Mouse (Mus musculus): ENCODE data around the gene Acta2. TPM values are rescaled to one million over a fixed set of nuclear protein-coding genes. Genes with fewer than 3 reads are reported as not detected.

Gene Acta2
- polyA plus RNA-seq, 1 experiment from 2014 or later, result 263 TPM

DNA sequence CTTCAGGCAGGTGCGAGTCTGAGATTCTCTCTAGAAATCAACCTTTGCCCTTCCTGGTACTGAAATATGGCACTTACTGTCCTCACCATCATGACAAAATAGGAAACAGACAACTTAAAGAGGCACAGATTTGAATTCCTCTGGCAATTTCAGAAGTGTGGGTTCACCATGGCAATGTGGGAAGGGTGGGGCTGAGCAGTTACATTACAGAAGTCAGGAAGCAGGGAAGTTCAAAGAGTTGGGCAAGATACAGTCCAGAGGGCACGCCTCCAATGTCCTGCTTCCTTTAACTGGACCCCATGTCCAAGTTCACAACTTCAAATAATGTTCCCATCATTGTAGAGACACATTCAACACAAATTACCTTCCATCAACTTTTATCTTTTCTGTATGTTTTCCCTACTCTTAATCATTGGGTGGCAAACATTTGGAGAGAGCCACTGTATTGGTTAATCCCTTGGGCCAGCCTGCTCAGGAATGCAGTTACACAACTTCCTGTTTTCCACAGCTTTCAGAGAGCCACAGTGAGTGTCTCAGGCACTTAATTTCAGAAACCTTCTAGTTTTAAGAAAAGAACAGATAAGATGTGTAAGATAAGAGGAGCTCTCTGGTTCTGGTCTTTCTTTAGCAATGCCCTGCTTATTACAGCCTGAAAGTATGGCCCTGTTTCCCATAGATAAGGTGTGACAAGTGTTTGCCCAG is 7.0 kb upstream of the Acta2 start:
- Histone ChIP-seq H3K9me3 (no peaks in the 10 kb centered on the region), H3K9ac (no peak overlapping the region), H3K27ac (no peak overlapping the region), H3K27me3 (no peaks in the 10 kb centered on the region), H3K36me3 (no peaks in the 10 kb centered on the region), H3K4me2 (replicated peaks) (no peak overlapping the region), H3K4me3 (no peak overlapping the region), H3K4me1 (no peaks in the 10 kb centered on the region)
- ATAC-seq (ENCODE audit: low FRiP score, low read depth), result no peak
- 87% methylated on average over 2 of the region's 2 CpGs for WGBS

DNA sequence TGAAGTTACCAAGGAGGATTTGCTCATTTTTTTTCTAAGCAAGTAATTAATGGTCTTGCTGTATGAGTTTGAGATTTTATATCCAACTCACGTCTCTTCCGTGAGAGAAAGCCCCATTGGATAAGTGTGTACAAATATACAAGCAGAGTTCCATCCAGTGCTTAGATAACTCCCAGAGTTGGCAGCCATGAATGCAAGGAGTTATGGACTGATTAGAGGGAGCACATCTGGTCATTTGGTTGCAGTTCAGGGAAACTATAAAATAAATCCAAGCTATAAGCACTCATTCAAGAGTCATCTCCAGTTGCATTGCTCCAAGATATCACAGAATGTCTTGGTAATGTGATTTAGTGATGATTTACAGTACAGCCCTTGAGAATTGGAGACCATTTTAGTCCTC is 1.5 kb upstream of the Acta2 start:
- Histone ChIP-seq H3K9ac (no peak overlapping the region), H3K4me2 (replicated peaks) (no peak overlapping the region), H3K27ac (no peak overlapping the region), H3K36me3 (no peaks in the 10 kb centered on the region), H3K27me3 (no peaks in the 10 kb centered on the region), H3K4me1 (peaks cover 17% of the 10 kb centered on the region), H3K4me3 (no peak overlapping the region), H3K9me3 (no peaks in the 10 kb centered on the region)
- WGBS, result 75% methylated on average over 2 of the region's 2 CpGs
- ATAC-seq (ENCODE audit: low FRiP score, low read depth), result no peak

DNA sequence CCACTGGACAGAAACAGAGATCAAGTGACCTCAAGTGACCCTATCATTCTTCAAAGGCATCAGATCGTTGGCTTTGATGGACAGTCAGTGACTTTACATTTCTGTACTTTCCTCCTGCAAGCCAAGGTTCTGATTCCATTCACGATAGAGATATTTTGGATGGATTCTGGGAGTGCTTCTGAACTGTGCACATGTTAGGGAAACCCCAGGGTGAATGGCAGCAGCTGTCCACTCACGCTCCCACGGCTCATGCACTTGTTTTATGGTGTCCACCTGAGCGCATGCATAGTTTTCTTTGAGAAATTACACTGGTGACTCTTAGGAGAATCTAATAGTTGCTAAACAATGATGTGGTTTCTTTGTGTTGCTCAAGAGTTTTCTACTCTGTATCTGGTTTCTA is 759 bp upstream of the Acta2 start:
- no peaks in the 10 kb centered on the region for H3K27me3 ChIP-seq
- WGBS, result 67% methylated on average over 5 of the region's 5 CpGs
- no peak overlapping the region for H3K4me3 ChIP-seq
- H3K9ac ChIP-seq, result no peak overlapping the region
- H3K4me2 ChIP-seq (replicated peaks), result no peak overlapping the region
- H3K27ac ChIP-seq, result no peak overlapping the region
- no peaks in the 10 kb centered on the region for H3K9me3 ChIP-seq
- peaks cover 17% of the 10 kb centered on the region for H3K4me1 ChIP-seq
- no peak for ATAC-seq (ENCODE audit: low FRiP score, low read depth)
- H3K36me3 ChIP-seq, result no peaks in the 10 kb centered on the region

DNA sequence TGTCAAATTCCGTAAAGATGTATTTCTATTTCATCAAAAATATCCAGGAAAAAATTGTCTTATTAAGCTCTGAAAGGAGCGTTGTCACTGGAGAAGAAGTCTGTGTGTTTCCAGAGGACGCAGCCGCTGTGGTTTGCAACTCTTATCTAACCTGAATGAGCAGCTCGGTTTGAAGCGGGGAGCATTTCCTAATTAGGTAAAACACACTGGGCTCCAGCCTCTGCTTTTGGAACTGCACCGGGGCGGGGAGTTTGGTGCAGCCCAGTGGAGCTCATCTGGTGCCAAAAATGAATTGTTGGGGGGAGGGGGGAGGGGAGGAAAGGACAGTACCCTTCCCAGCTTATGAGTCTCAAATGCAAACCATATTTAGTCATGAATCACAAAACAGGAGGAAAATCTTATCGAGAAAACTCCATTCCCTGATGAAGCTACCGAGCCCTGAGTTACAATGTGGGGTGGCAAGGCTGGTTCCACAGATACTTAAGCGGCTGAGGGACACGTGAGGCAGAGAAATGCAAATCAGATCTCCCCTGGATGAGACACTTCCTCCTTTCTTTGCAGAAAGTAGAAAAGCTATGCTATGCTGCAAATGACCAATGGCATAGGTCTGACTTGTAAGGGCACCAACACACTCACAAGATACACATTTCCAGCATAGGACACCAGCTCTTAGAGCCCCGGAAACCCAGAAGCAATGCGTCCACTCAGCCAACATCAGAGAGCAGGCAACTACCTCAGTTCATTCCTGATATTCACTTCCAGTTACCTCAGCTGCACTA is 1.1 kb downstream of the Acta2 start:
- H3K4me2 ChIP-seq (replicated peaks), result peak overlapping the region; percentile 41
- H3K9ac ChIP-seq, result no peak overlapping the region
- H3K4me3 ChIP-seq, result peak overlapping the region; percentile 21
- H3K36me3 ChIP-seq, result no peaks in the 10 kb centered on the region
- no peaks in the 10 kb centered on the region for H3K27me3 ChIP-seq
- H3K27ac ChIP-seq, result peak overlapping the region; percentile 15; the same call in 1 of the 2 replicates
- WGBS, result 46% methylated on average over 14 of the region's 14 CpGs
- peaks cover 17% of the 10 kb centered on the region for H3K4me1 ChIP-seq
- no peak for ATAC-seq (ENCODE audit: low FRiP score, low read depth)
- no peaks in the 10 kb centered on the region for H3K9me3 ChIP-seq

DNA sequence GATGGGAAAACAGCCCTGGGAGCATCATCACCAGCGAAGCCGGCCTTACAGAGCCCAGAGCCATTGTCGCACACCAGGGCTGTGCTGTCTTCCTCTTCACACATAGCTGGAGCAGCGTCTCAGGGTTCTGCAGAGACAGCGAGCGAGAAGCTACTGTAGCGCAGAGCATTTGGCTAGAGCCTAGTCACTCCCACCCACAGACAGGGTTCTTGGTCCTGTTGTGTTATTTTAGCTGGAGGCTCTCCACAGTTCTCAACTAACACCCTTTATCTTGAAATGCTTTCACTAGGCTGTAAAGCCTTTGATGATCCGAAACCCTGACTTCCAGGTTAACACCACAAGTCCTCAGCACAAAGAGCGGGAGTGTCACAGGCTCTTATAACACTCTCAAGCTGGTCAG is 2.9 kb downstream of the Acta2 start:
- no peak overlapping the region for H3K4me2 ChIP-seq (replicated peaks)
- no peak overlapping the region for H3K27ac ChIP-seq
- no peaks in the 10 kb centered on the region for H3K9me3 ChIP-seq
- WGBS, result 56% methylated on average over 9 of the region's 9 CpGs
- no peaks in the 10 kb centered on the region for H3K27me3 ChIP-seq
- H3K4me3 ChIP-seq, result no peak overlapping the region
- H3K9ac ChIP-seq, result no peak overlapping the region
- ATAC-seq (ENCODE audit: low FRiP score, low read depth), result no peak
- peaks cover 17% of the 10 kb centered on the region for H3K4me1 ChIP-seq
- no peaks in the 10 kb centered on the region for H3K36me3 ChIP-seq

DNA sequence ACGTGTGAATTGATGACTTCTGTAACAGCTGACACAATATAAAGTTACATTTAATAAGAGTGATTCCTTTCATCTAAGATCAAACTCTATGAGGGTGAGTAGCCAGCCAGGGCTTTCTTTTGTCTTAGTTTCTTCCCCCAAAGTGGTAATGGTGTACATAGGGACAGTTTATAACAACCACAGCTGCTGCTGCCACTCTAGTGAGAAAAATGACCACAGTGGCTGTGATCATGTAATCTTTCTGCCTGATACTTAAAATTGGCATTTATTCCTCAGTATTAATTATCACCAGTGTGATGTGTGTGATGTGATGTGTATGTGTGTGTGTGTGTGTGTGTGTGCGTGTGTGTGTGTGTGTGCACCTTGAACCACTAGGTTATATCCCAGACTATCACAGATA is 3.5 kb downstream of the Acta2 start:
- Histone ChIP-seq H3K4me3 (no peak overlapping the region), H3K9me3 (no peaks in the 10 kb centered on the region), H3K4me2 (replicated peaks) (no peak overlapping the region), H3K27ac (no peak overlapping the region), H3K36me3 (no peaks in the 10 kb centered on the region), H3K4me1 (peaks cover 17% of the 10 kb centered on the region), H3K27me3 (no peaks in the 10 kb centered on the region), H3K9ac (no peak overlapping the region)
- ATAC-seq (ENCODE audit: low FRiP score, low read depth), result no peak
- WGBS, result 77% methylated on average over 2 of the region's 2 CpGs

DNA sequence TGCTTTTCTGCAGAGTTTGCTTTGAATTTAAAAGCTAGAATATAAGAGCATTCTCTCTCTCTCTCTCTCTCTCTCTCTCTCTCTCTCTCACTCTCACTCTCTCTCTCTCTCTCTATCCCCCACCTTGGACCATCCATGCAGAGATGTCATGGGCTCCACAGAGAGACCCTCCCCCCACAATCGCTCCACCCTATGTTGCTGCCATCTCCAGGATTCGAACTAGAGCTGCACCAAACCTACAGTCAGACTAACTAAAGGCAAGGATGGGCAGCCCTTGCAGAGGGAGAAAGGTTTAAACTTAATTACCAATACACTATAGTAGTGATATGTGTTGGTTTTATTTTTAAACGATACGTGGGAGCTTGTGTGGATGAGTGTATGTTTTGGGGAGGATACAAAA is 4.8 kb downstream of the Acta2 start:
- 64% methylated on average over 4 of the region's 4 CpGs for WGBS
- Histone ChIP-seq H3K4me1 (peaks cover 16% of the 10 kb centered on the region), H3K27me3 (no peaks in the 10 kb centered on the region), H3K9me3 (no peaks in the 10 kb centered on the region), H3K27ac (no peak overlapping the region), H3K4me3 (no peak overlapping the region), H3K36me3 (no peaks in the 10 kb centered on the region), H3K9ac (no peak overlapping the region), H3K4me2 (replicated peaks) (no peak overlapping the region)
- ATAC-seq (ENCODE audit: low FRiP score, low read depth), result no peak

DNA sequence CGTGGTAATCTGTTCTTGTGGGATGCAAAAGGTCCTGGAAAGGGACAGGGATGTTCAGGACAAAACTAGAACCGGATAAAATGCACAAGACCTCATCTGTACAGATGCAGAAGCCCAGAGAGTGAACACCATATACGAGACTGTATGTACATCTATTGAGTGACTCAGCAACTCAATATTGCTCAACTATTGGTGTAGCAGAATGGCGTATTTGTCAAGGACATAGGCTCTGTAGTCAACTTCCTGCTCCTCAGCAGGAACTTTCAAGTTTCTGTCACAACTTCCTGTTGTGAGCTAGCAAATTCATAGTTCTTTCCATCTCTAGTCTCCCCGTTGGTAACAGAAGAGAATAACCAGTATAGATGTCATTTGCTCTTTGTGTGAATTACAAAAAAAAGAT is 6.8 kb downstream of the Acta2 start:
- WGBS, result 81% methylated on average over 5 of the region's 5 CpGs
- no peak for ATAC-seq (ENCODE audit: low FRiP score, low read depth)

DNA sequence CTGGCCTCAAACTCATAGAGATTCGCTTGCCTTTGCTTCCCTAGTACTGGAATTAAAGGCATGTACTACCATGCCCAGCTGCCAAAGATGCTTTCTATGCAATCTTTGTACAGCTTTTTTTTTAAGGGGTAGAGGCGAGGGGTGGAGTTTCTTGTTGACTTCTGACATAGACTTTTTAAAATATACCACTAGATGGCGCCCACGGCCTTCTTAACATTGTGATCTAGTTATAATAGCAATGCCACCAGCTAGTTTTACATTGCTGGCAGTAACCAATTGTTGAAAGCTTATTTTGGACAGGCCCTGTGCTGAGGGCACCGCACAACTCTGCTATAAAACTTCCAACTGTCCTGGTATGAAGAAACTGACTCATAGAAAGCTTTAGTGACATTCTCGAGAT is 11.3 kb downstream of the Acta2 start:
- WGBS, result 17% methylated on average over 6 of the region's 6 CpGs

More for the DNA sequence above, 6.8 kb downstream of the Acta2 start:
- H3K4me1 ChIP-seq, result no peaks in the 10 kb centered on the region
- no peak overlapping the region for H3K27ac ChIP-seq
- H3K27me3 ChIP-seq, result no peaks in the 10 kb centered on the region
- H3K9ac ChIP-seq, result no peak overlapping the region
- no peak overlapping the region for H3K4me2 ChIP-seq (replicated peaks)
- H3K4me3 ChIP-seq, result no peak overlapping the region
- H3K9me3 ChIP-seq, result no peaks in the 10 kb centered on the region
- H3K36me3 ChIP-seq, result no peaks in the 10 kb centered on the region

DNA sequence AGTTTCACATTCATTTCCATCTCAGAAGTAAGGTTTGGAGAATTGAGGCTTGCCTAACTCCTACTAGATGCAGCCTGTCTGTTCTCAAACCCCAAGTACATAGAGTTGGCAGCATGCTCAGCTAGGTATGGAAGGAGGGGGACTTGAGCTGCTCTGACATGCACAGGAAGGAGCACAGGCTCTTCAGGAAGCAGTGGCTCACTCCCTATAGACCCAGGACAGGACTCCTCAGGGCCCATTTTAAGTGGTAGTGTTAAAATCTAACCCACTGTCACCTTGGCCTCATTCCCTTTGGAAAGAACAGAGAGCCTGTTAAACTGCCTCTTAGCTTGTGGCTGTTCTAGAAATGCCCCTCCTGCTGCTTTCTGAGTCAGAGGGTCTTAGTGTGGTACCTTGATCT is 12.5 kb downstream of the Acta2 start:
- Histone ChIP-seq H3K4me3 (no peak overlapping the region), H3K27me3 (no peaks in the 10 kb centered on the region), H3K4me1 (no peaks in the 10 kb centered on the region), H3K4me2 (replicated peaks) (no peak overlapping the region), H3K27ac (no peak overlapping the region), H3K36me3 (peaks cover 14% of the 10 kb centered on the region), H3K9ac (no peak overlapping the region), H3K9me3 (no peaks in the 10 kb centered on the region)
- ATAC-seq (ENCODE audit: low FRiP score, low read depth), result no peak

More for the DNA sequence above, 11.3 kb downstream of the Acta2 start:
- no peaks in the 10 kb centered on the region for H3K9me3 ChIP-seq
- ATAC-seq (ENCODE audit: low FRiP score, low read depth), result peak; percentile 33; the same call in 1 of the 2 replicates
- H3K27me3 ChIP-seq, result no peaks in the 10 kb centered on the region
- no peak overlapping the region for H3K4me2 ChIP-seq (replicated peaks)
- H3K4me1 ChIP-seq, result no peaks in the 10 kb centered on the region
- no peak overlapping the region for H3K27ac ChIP-seq
- H3K4me3 ChIP-seq, result no peak overlapping the region
- H3K36me3 ChIP-seq, result peaks cover 8% of the 10 kb centered on the region; the same call in 1 of the 2 replicates
- no peak overlapping the region for H3K9ac ChIP-seq

DNA sequence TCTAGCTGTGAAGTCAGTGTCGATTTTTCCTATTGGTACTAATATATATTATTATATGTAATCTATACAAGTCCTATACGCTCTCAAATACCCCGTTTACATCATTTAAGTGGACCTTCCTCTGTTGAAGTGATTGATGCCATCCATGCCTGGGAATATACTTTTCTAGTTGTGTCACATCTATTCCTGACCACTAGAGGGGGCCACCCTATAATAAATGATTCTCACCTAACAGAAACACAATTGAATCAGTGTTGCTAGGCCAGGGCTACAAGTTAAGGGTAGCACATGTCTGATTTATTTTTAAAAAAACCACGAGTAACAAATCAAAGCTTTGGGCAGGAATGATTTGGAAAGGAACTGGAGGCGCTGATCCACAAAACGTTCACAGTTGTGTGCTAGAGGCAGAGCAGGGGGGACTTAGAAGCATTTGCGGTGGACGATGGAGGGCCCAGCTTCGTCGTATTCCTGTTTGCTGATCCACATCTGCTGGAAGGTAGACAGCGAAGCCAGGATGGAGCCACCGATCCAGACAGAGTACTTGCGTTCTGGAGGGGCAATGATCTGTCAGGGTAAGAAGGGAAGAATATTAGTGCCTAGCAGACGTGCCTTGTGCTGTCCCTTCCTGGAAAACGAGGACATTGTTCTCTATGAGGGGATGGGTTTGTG is 14.0 kb downstream of the Acta2 start:
- Histone ChIP-seq H3K4me2 (replicated peaks) (no peak overlapping the region), H3K9ac (no peak overlapping the region), H3K27me3 (no peaks in the 10 kb centered on the region), H3K4me1 (no peaks in the 10 kb centered on the region), H3K36me3 (peaks cover 24% of the 10 kb centered on the region), H3K9me3 (no peaks in the 10 kb centered on the region), H3K4me3 (no peak overlapping the region), H3K27ac (no peak overlapping the region)
- ATAC-seq (ENCODE audit: low FRiP score, low read depth), result no peak
- 71% methylated on average over 15 of the region's 15 CpGs for WGBS

DNA sequence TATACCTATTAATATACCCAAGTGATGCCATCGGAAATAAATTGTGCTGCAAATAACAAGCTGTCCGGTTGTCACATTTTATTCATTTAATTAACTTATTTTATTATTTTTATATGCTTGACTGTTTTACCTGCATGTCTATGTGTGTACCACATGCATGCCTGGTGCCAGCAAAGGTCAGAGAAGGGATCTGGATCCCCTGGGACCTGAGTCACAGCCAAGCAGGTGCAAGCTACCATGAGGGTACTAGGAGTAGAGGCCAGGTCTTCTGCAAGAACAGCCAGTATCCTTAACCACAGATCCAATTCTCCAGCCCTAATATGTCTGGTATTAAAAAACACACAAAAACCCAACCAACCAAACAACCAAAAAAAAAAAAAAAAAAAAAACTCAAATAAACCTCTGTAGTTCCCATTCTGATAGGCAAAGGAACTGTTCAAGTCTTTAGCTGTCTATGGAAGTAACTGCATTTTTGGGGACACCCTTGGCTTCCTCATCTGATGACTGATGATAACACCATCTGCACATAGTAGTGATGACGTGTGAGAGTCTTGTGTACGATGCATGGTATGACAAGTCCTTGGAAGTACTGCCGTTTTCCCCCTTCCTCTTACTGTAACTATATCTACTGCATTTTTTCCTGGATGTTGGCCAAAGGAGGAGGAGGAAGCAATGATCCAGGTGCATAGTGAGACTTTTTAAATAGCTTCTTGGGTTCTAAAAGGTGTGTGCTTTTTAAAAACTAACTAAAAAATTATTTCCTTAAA is 14.9 kb downstream of the Acta2 start:
- no peak overlapping the region for H3K27ac ChIP-seq
- no peak overlapping the region for H3K4me2 ChIP-seq (replicated peaks)
- no peaks in the 10 kb centered on the region for H3K9me3 ChIP-seq
- ATAC-seq (ENCODE audit: low FRiP score, low read depth), result no peak
- H3K9ac ChIP-seq, result no peak overlapping the region
- no peak overlapping the region for H3K4me3 ChIP-seq
- 83% methylated on average over 5 of the region's 5 CpGs for WGBS
- no peaks in the 10 kb centered on the region for H3K4me1 ChIP-seq
- H3K36me3 ChIP-seq, result peaks cover 24% of the 10 kb centered on the region
- H3K27me3 ChIP-seq, result no peaks in the 10 kb centered on the region
